ENCODE assay signal across 8 mouse cellular contexts in genomic region chr9:106429221-106430014, GRCm38 (mm10). TPM values are rescaled to one million over a fixed set of nuclear protein-coding genes. Genes with fewer than 3 reads are reported as not detected.
A peak's percentile ranks its signal among the peaks of the same experiment; 100 is the strongest.
DNase-seq lines count a peak whose midpoint lies in the region; ATAC-seq lines count a peak whose summit lies in the region.

TSS of gene Rpl29 (plus strand) at chr9:106429454.

- H3K27ac ChIP-seq in forebrain, embryonic 11.5 days (ENCODE audit: low read depth, low read length) = peak within 1 kb of the TSS; percentile 92
- peak within 1 kb of the TSS; percentile 95 for H3K27ac ChIP-seq in heart, embryonic 16.5 days (ENCODE audit: low read length)
- peak within 1 kb of the TSS; percentile 84 for H3K27ac ChIP-seq in liver, embryonic 15.5 days (replicated peaks)
- H3K27ac ChIP-seq in neural tube, embryonic 12.5 days = peak within 1 kb of the TSS; percentile 93

- peaks cover 6% of the 10 kb centered on the region for H3K4me1 ChIP-seq in forebrain, embryonic 11.5 days (replicated peaks; ENCODE audit: control insufficient read depth, insufficient read depth, low read length)
- H3K4me1 ChIP-seq in heart, embryonic 16.5 days (ENCODE audit: control insufficient read depth, insufficient read depth, low read length) = peaks cover 10% of the 10 kb centered on the region
- peaks cover 53% of the 10 kb centered on the region for H3K4me1 ChIP-seq in liver, embryonic 15.5 days (replicated peaks)
- H3K4me1 ChIP-seq in neural tube, embryonic 12.5 days = peaks cover 8% of the 10 kb centered on the region

- WGBS in forebrain, embryonic 11.5 days = under 1% methylated on average over 55 of the region's 55 CpGs
- under 1% methylated on average over 53 of the region's 55 CpGs for WGBS in heart, embryonic 16.5 days
- WGBS in liver, embryonic 15.5 days (ENCODE audit: insufficient replicate concordance) = under 1% methylated on average over 55 of the region's 55 CpGs
- under 1% methylated on average over 55 of the region's 55 CpGs for WGBS in neural tube, embryonic 12.5 days

- peak; percentile 93 for ATAC-seq in forebrain, embryonic 11.5 days (replicated peaks; ENCODE audit: low FRiP score)
- ATAC-seq in heart, embryonic 16.5 days (replicated peaks; ENCODE audit: extremely low read depth, insufficient read depth, low FRiP score) = peak; percentile 93
- peak; percentile 79 for ATAC-seq in liver, embryonic 15.5 days (ENCODE audit: insufficient read depth)
- ATAC-seq in neural tube, embryonic 12.5 days (ENCODE audit: low FRiP score, low read depth) = peak; percentile 92

- H3K27me3 ChIP-seq in forebrain, embryonic 11.5 days (ENCODE audit: control insufficient read depth, insufficient read depth, low read length) = no peaks in the 10 kb centered on the region
- no peaks in the 10 kb centered on the region for H3K27me3 ChIP-seq in heart, embryonic 16.5 days (ENCODE audit: control insufficient read depth, insufficient read depth, low read length)
- no peaks in the 10 kb centered on the region for H3K27me3 ChIP-seq in liver, embryonic 15.5 days
- no peaks in the 10 kb centered on the region for H3K27me3 ChIP-seq in neural tube, embryonic 12.5 days (replicated peaks)

- peak within 1 kb of the TSS; percentile 99 for H3K9ac ChIP-seq in forebrain, embryonic 11.5 days (ENCODE audit: low read length)
- H3K9ac ChIP-seq in heart, embryonic 16.5 days (ENCODE audit: low read length) = peak within 1 kb of the TSS; percentile 96
- peak within 1 kb of the TSS; percentile 86 for H3K9ac ChIP-seq in liver, embryonic 15.5 days
- H3K9ac ChIP-seq in neural tube, embryonic 12.5 days = peak within 1 kb of the TSS; percentile 91

- peaks cover 13% of the 10 kb centered on the region for H3K36me3 ChIP-seq in forebrain, embryonic 11.5 days (ENCODE audit: control insufficient read depth, insufficient read depth, low read length)
- peaks cover 29% of the 10 kb centered on the region for H3K36me3 ChIP-seq in heart, embryonic 16.5 days (ENCODE audit: control insufficient read depth, insufficient read depth)
- peaks cover 41% of the 10 kb centered on the region for H3K36me3 ChIP-seq in liver, embryonic 15.5 days (replicated peaks)
- peaks cover 37% of the 10 kb centered on the region for H3K36me3 ChIP-seq in neural tube, embryonic 12.5 days

- no peaks in the 10 kb centered on the region for H3K9me3 ChIP-seq in forebrain, embryonic 11.5 days (ENCODE audit: control insufficient read depth, low read length)
- H3K9me3 ChIP-seq in heart, embryonic 16.5 days (replicated peaks; ENCODE audit: control insufficient read depth, low read length) = no peaks in the 10 kb centered on the region
- H3K9me3 ChIP-seq in liver, embryonic 15.5 days (replicated peaks) = no peaks in the 10 kb centered on the region
- H3K9me3 ChIP-seq in neural tube, embryonic 12.5 days = no peaks in the 10 kb centered on the region

- H3K4me3 ChIP-seq in forebrain, embryonic 11.5 days (ENCODE audit: low read depth, low read length) = peak within 1 kb of the TSS; percentile 92
- peak within 1 kb of the TSS; percentile 92 for H3K4me3 ChIP-seq in heart, embryonic 16.5 days (ENCODE audit: low read length)
- H3K4me3 ChIP-seq in liver, embryonic 15.5 days (replicated peaks) = peak within 1 kb of the TSS; percentile 85
- peak within 1 kb of the TSS; percentile 73 for H3K4me3 ChIP-seq in neural tube, embryonic 12.5 days

- H3K4me2 ChIP-seq in forebrain, embryonic 11.5 days (ENCODE audit: low read depth, low read length, severe bottlenecking) = peak within 1 kb of the TSS; percentile 84
- peak within 1 kb of the TSS; percentile 87 for H3K4me2 ChIP-seq in heart, embryonic 16.5 days (ENCODE audit: low read depth, low read length)
- H3K4me2 ChIP-seq in liver, embryonic 15.5 days = peak within 1 kb of the TSS; percentile 88
- H3K4me2 ChIP-seq in neural tube, embryonic 12.5 days (replicated peaks) = peak within 1 kb of the TSS; percentile 77

- DNase-seq in CD8-positive naive resting alpha-beta T cell, adult 2 months (ENCODE audit: low read depth in 2 of 2, low spot score in 2 of 2) = peak; percentile 94 to 96
- peak; percentile 97 for DNase-seq in c-Kit-positive CD71-negative TER-119-negative erythroid progenitor cells, embryonic 14.5 days (ENCODE audit: low read depth)
- peak; percentile 95 for DNase-seq in forebrain, embryonic 11.5 days (ENCODE audit: low spot score)
- DNase-seq in kidney, postnatal 36 days = peak; percentile 97
- peak; percentile 96 for DNase-seq in telencephalon, adult 2 months (ENCODE audit: low read depth, low spot score)

RNA-seq across cellular contexts. Expression of gene Rpl29, which starts in this region (rescaled TPM):
- polyA plus RNA-seq in forebrain, embryonic 11.5 days (2014; fragmentation: Nextera tagmentation; extraction: Ambion mirVana) = 879 and 889 TPM in 2 replicates
- polyA plus RNA-seq in heart, embryonic 16.5 days (2015; fragmentation: Nextera tagmentation; extraction: Ambion mirVana) = 476 and 565 TPM in 2 replicates
- 454 and 516 TPM in 2 replicates for polyA plus RNA-seq in liver, embryonic 15.5 days (2015; fragmentation: Nextera tagmentation; extraction: Ambion mirVana)
- 698 and 706 TPM in 2 replicates for polyA plus RNA-seq in neural tube, embryonic 12.5 days (2016; fragmentation: Nextera tagmentation; extraction: Ambion mirVana)

Comparison
In these comparisons a context has a peak if more than half of its experiments do, and no peak if none do; other contexts are left out.
1. Peak in every context shown above with its lines: DNase-seq, ATAC-seq, H3K4me3 ChIP-seq and H3K27ac ChIP-seq.